Mouse (Mus musculus) neural tube, embryonic 12.5 days (tissue): ENCODE measurements around the gene Npas3. TPM values are rescaled to one million over a fixed set of nuclear protein-coding genes. Genes with fewer than 3 reads are reported as not detected.

Experiments used
- ATAC-seq: fragments of 200-750 bp; cut with Nextera tagmentation; 2 replicates; pipeline ENCODE4 v1.8.0; 2017; ENCODE audit warnings: low read depth, mild to moderate bottlenecking, moderate TSS enrichment, moderate library complexity; ENCODE audit not compliant: low FRiP score
- H3K27ac ChIP-seq: fragments of 300-500 bp; sonication (generic); 2 replicates; pipeline ENCODE4 v1.5.1; 2016
- H3K27me3 ChIP-seq: fragments of 300-500 bp; sonication (generic); replicated peaks from 2 replicates; pipeline ENCODE4 v1.6.1; 2016; ENCODE audit warnings: mild to moderate bottlenecking
- H3K36me3 ChIP-seq: fragments of 300-500 bp; sonication (generic); 2 replicates; pipeline ENCODE4 v1.6.1; 2016; ENCODE audit warnings: mild to moderate bottlenecking
- H3K4me1 ChIP-seq: fragments of 300-500 bp; sonication (generic); 2 replicates; pipeline ENCODE4 v1.6.1; 2016
- H3K4me2 ChIP-seq: fragments of 300-500 bp; sonication (generic); replicated peaks from 2 replicates; pipeline ENCODE4 v1.6.1; 2016; ENCODE audit warnings: mild to moderate bottlenecking
- H3K4me3 ChIP-seq: fragments of 300-500 bp; sonication (generic); 2 replicates; pipeline ENCODE4 v1.5.1; 2016
- H3K9ac ChIP-seq: fragments of 300-500 bp; sonication (generic); 2 replicates; pipeline ENCODE4 v1.6.1; 2016; ENCODE audit warnings: mild to moderate bottlenecking
- H3K9me3 ChIP-seq: fragments of 300-500 bp; sonication (generic); 2 replicates; pipeline ENCODE4 v1.6.1; 2016; ENCODE audit warnings: mild to moderate bottlenecking
- WGBS: fragments of 180-500 bp; shearing (Covaris S2); methylation state at CpG from one replicate; pipeline ENCODE4 v1.1.7; 2016; 5-methylcytosine and 5-hydroxymethylcytosine counted together
- polyA plus RNA-seq: library from polyadenylated mRNA; unstranded; fragments of >200 nt; fragmentation: Nextera tagmentation; extraction: Ambion mirVana; gene quantifications from 2 replicates; pipeline ENCODE4 v1.2.1, GENCODE M21; 2016

Gene Npas3
- polyA plus RNA-seq, 1 experiment from 2014 or later: 21.4 TPM

GRCm38 (mm10) chr12:53729275-53729674 lies 480.8 kb downstream of the Npas3 start:
- Histone ChIP-seq H3K9me3 (no peaks in the 10 kb centered on the region), H3K4me2 (no peak overlapping the region), H3K4me1 (peaks cover 6% of the 10 kb centered on the region), H3K4me3 (no peak overlapping the region), H3K9ac (no peak overlapping the region), H3K27ac (no peak overlapping the region), H3K36me3 (no peaks in the 10 kb centered on the region), H3K27me3 (no peaks in the 10 kb centered on the region)
- WGBS: 77% methylated on average over 5 of the region's 5 CpGs
- ATAC-seq: no peak

- ATAC-seq: peak; percentile 25; the same call in 1 of the 2 replicates
- Histone ChIP-seq H3K4me1 (peaks cover 11% of the 10 kb centered on the region; the same call in 1 of the 2 replicates), H3K4me2 (peak overlapping the region; percentile 0; the same call in 1 of the 2 replicates), H3K4me3 (no peak overlapping the region), H3K9ac (no peak overlapping the region), H3K36me3 (no peaks in the 10 kb centered on the region), H3K9me3 (no peaks in the 10 kb centered on the region), H3K27ac (no peak overlapping the region), H3K27me3 (no peaks in the 10 kb centered on the region)
- WGBS: 29% methylated on average over 16 of the region's 16 CpGs
Measured at GRCm38 (mm10) chr12:53738549-53739292, 490.2 kb downstream of the Npas3 start.

DNA sequence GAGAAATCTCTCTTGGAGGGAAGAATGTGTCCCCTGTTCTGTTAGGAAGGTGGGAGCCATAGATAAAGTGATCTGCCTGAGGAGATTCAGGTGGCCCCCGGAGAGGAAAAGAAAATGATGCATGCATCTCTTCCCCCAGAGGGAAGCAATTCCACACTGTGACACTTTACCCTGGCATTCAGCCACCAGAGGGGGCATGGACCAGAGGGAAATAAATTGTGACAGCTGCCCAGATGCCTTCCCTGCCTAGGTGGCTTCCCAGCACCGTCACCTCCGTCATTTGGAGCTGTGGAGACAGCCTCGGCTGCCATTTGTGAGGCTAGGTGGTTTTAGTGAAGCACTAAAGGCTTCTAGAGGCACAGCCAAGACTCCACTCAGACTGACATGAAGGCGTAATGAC lies 498.2 kb downstream of the Npas3 start:
- Histone ChIP-seq H3K36me3 (no peaks in the 10 kb centered on the region), H3K4me1 (peaks cover 11% of the 10 kb centered on the region), H3K4me3 (no peak overlapping the region), H3K9ac (no peak overlapping the region), H3K27ac (no peak overlapping the region), H3K4me2 (no peak overlapping the region), H3K9me3 (no peaks in the 10 kb centered on the region), H3K27me3 (no peaks in the 10 kb centered on the region)
- WGBS: 39% methylated on average over 5 of the region's 5 CpGs
- ATAC-seq: no peak

GRCm38 (mm10) chr12:53749375-53749774 lies 500.9 kb downstream of the Npas3 start:
- 36% methylated on average over 4 of the region's 4 CpGs for WGBS

DNA sequence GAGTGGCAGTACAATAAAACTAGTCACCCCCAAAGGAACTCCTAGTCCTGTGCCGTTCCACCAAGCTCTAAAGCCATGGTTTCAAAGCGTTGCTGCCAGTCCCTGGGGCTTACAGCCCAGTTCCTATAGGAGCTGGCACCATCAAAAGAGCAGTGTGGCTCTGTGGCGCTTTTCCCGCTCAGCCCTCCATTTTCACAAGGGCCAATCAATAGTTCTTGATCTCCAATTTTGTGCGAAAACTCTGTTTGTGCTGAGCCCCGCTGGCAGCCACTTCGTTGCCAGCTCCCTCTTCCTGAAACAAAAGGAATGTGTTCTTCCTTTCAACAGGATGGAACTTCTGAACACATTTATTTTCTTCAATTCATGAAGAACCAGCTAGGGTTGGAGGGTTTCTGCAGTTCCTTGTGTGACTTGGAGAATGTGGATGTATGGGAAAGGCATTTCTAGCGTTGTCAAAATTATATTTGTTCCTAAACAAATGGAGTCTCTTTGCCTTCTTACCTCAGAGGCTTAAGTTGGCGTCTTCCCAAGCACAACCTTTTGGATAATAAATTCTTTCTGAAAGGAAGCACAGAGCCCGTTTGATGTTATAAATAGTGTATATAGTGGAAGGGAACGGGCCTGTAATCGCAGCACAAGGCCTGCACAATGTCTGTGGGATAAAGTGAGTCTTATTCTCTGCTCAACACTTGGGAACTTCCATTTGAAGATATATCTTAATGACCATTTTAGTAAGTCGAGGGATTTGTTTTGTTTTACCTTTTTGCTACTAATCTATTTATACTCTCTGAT lies 504.0 kb downstream of the Npas3 start:
- no peak overlapping the region for H3K27ac ChIP-seq
- ATAC-seq: no peak

More at GRCm38 (mm10) chr12:53749375-53749774, 500.9 kb downstream of the Npas3 start:
- Histone ChIP-seq H3K4me3 (no peak overlapping the region), H3K27me3 (no peaks in the 10 kb centered on the region), H3K36me3 (no peaks in the 10 kb centered on the region), H3K9ac (no peak overlapping the region), H3K4me1 (peaks cover 21% of the 10 kb centered on the region), H3K4me2 (no peak overlapping the region), H3K9me3 (no peaks in the 10 kb centered on the region), H3K27ac (no peak overlapping the region)
- ATAC-seq: peak; percentile 25; the same call in 1 of the 2 replicates

GRCm38 (mm10) chr12:53753368-53753937 lies 505.0 kb downstream of the Npas3 start:
- H3K9ac ChIP-seq: no peak overlapping the region
- no peaks in the 10 kb centered on the region for H3K9me3 ChIP-seq
- ATAC-seq: no peak
- no peaks in the 10 kb centered on the region for H3K36me3 ChIP-seq
- no peak overlapping the region for H3K4me3 ChIP-seq
- peaks cover 22% of the 10 kb centered on the region for H3K4me1 ChIP-seq
- H3K27ac ChIP-seq: no peak overlapping the region
- 70% methylated on average over 13 of the region's 13 CpGs for WGBS
- no peak overlapping the region for H3K4me2 ChIP-seq
- H3K27me3 ChIP-seq: no peaks in the 10 kb centered on the region

More for the DNA sequence above, 504.0 kb downstream of the Npas3 start:
- 67% methylated on average over 13 of the region's 13 CpGs for WGBS
- Histone ChIP-seq H3K4me1 (peaks cover 22% of the 10 kb centered on the region), H3K9me3 (no peaks in the 10 kb centered on the region), H3K36me3 (no peaks in the 10 kb centered on the region), H3K9ac (no peak overlapping the region), H3K4me2 (no peak overlapping the region), H3K4me3 (no peak overlapping the region), H3K27me3 (no peaks in the 10 kb centered on the region)

- Histone ChIP-seq H3K4me3 (no peak overlapping the region), H3K4me1 (peaks cover 18% of the 10 kb centered on the region), H3K9me3 (no peaks in the 10 kb centered on the region), H3K4me2 (no peak overlapping the region), H3K27me3 (no peaks in the 10 kb centered on the region), H3K27ac (no peak overlapping the region), H3K36me3 (no peaks in the 10 kb centered on the region), H3K9ac (no peak overlapping the region)
- 29% methylated on average over 7 of the region's 7 CpGs for WGBS
- no peak for ATAC-seq
Measured at GRCm38 (mm10) chr12:53754236-53754635, 505.8 kb downstream of the Npas3 start.

DNA sequence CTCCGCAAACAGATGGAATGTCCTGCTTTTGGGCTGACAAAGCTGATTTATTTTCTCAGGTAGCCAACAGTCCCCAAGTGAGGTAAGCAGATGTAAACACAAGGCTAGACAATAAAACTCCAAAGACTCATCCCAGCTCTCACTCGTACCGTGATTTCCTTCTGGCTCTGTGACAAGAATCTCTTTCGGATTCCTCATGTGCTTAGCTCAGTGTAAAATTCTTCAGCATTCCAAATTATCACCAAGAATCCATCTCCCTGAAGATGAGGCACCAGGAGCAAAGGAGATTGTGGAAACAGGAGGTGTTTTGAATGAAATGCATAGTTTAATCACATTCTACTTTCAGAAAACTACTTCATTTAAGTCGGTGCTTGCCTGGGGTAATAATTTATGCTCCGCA lies 509.2 kb downstream of the Npas3 start:
- 78% methylated on average over 6 of the region's 6 CpGs for WGBS
- ATAC-seq: no peak

DNA sequence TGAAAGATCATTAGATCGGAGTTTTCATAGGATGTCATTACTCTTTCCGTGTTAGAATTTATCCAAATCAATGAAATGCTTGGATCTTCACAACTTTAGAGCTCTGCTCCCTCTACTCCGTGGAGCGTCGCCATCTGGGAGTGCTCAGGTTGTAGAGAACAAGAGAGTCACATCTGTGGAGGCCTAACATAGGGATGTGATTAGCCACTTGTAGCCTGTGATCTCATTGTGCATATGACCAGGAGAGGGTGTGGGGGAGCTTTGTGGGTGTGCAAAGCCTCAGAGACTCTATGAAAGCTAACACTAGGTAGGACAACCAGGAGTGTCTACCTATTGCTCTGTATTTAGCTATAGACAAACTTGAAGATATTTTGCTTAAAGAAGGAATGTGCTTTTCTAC lies 509.9 kb downstream of the Npas3 start:
- Histone ChIP-seq H3K4me3 (no peak overlapping the region), H3K36me3 (no peaks in the 10 kb centered on the region), H3K27ac (no peak overlapping the region), H3K27me3 (no peaks in the 10 kb centered on the region), H3K4me2 (no peak overlapping the region), H3K9ac (no peak overlapping the region), H3K4me1 (peaks cover 6% of the 10 kb centered on the region; the same call in 1 of the 2 replicates), H3K9me3 (no peaks in the 10 kb centered on the region)
- ATAC-seq: no peak
- WGBS: 78% methylated on average over 5 of the region's 5 CpGs

More for the DNA sequence above, 509.2 kb downstream of the Npas3 start:
- no peaks in the 10 kb centered on the region for H3K27me3 ChIP-seq
- no peaks in the 10 kb centered on the region for H3K36me3 ChIP-seq
- H3K4me1 ChIP-seq: peaks cover 11% of the 10 kb centered on the region; the same call in 1 of the 2 replicates
- no peak overlapping the region for H3K9ac ChIP-seq
- no peaks in the 10 kb centered on the region for H3K9me3 ChIP-seq
- no peak overlapping the region for H3K4me3 ChIP-seq
- H3K27ac ChIP-seq: no peak overlapping the region
- no peak overlapping the region for H3K4me2 ChIP-seq

- 45% methylated on average over 4 of the region's 4 CpGs for WGBS
- H3K27me3 ChIP-seq: no peaks in the 10 kb centered on the region
- peaks cover 19% of the 10 kb centered on the region for H3K4me1 ChIP-seq
- ATAC-seq: no peak
- no peaks in the 10 kb centered on the region for H3K9me3 ChIP-seq
- H3K4me3 ChIP-seq: no peak overlapping the region
- H3K27ac ChIP-seq: no peak overlapping the region
- no peak overlapping the region for H3K4me2 ChIP-seq
- H3K9ac ChIP-seq: no peak overlapping the region
- no peaks in the 10 kb centered on the region for H3K36me3 ChIP-seq
Measured at GRCm38 (mm10) chr12:53764143-53764542, 515.7 kb downstream of the Npas3 start.

GRCm38 (mm10) chr12:53768392-53768791 lies 519.9 kb downstream of the Npas3 start:
- 55% methylated on average over 11 of the region's 11 CpGs for WGBS
- no peaks in the 10 kb centered on the region for H3K27me3 ChIP-seq
- ATAC-seq: no peak
- peak overlapping the region; percentile 17; the same call in 1 of the 2 replicates for H3K4me2 ChIP-seq
- H3K27ac ChIP-seq: no peak overlapping the region
- no peaks in the 10 kb centered on the region for H3K9me3 ChIP-seq
- no peak overlapping the region for H3K9ac ChIP-seq
- peaks cover 19% of the 10 kb centered on the region for H3K4me1 ChIP-seq
- H3K36me3 ChIP-seq: no peaks in the 10 kb centered on the region
- H3K4me3 ChIP-seq: no peak overlapping the region

- H3K9me3 ChIP-seq: no peaks in the 10 kb centered on the region
- 72% methylated on average over 14 of the region's 14 CpGs for WGBS
- no peak overlapping the region for H3K4me2 ChIP-seq
- peaks cover 13% of the 10 kb centered on the region for H3K4me1 ChIP-seq
- no peaks in the 10 kb centered on the region for H3K27me3 ChIP-seq
- ATAC-seq: no peak
- no peaks in the 10 kb centered on the region for H3K36me3 ChIP-seq
- no peak overlapping the region for H3K27ac ChIP-seq
- H3K9ac ChIP-seq: no peak overlapping the region
- no peak overlapping the region for H3K4me3 ChIP-seq
Measured at GRCm38 (mm10) chr12:53771394-53771936, 523.0 kb downstream of the Npas3 start.
